Mouse (Mus musculus) CH12.LX (cell line): ENCODE results near the gene AC140267.1. TPM values are rescaled to one million over a fixed set of nuclear protein-coding genes. Genes with fewer than 3 reads are reported as not detected.

Experiments used
- DNase-seq: peaks from one replicate; pipeline ENCODE4 v3.0.0-alpha.2; 2013; ENCODE audit errors: extremely low read depth
- H3K27ac ChIP-seq: 2 replicates; pipeline ENCODE4 v1.5.1; 2012; ENCODE audit warnings: low read depth, mild to moderate bottlenecking, control low read depth, moderate library complexity; ENCODE audit not compliant: insufficient read depth
- H3K27me3 ChIP-seq: replicated peaks from 2 replicates; pipeline ENCODE3; 2012; ENCODE audit warnings: inconsistent platforms
- H3K36me3 ChIP-seq, 2 experiments: replicated peaks in 1 of 2; 2 replicates each; pipeline versions ENCODE3 to v1.6.1; 2012; ENCODE audit warnings: inconsistent platforms in 1 of 2, low read length in 1 of 2, mild to moderate bottlenecking in 1 of 2, mixed read lengths in 1 of 2, moderate library complexity in 1 of 2; ENCODE audit not compliant: control insufficient read depth in 1 of 2, insufficient read depth in 1 of 2
- H3K4me1 ChIP-seq, 2 experiments: 2 replicates each; pipeline ENCODE4 v1.6.1; 2012; ENCODE audit warnings: inconsistent platforms in 1 of 2, moderate library complexity in 1 of 2; ENCODE audit not compliant: insufficient read depth in 2 of 2, control insufficient read depth in 1 of 2
- H3K4me2 ChIP-seq: 2 replicates; pipeline ENCODE4 v1.6.1; 2012; ENCODE audit warnings: low read depth, mild to moderate bottlenecking, control low read depth; ENCODE audit not compliant: poor library complexity, insufficient read depth, severe bottlenecking
- H3K4me3 ChIP-seq, 3 experiments: fragments of 150-350 bp in 1 of 3; sonication (generic) in 1 of 3; replicated peaks in 1 of 3; 2 replicates each; pipeline versions ENCODE3 to v1.5.1; 2011 to 2012; ENCODE audit warnings: low read depth in 2 of 3, low read length in 2 of 3, mild to moderate bottlenecking in 2 of 3, moderate library complexity in 2 of 3, control low read depth in 1 of 3, improper control_type of control experiment in 1 of 3, inconsistent platforms in 1 of 3, mixed read lengths in 1 of 3; ENCODE audit not compliant: poor library complexity in 1 of 3
- H3K79me2 ChIP-seq: replicated peaks from 2 replicates; pipeline ENCODE4 v1.6.1; 2012; ENCODE audit warnings: mild to moderate bottlenecking, moderate library complexity; ENCODE audit not compliant: control insufficient read depth, poor library complexity, insufficient read depth, severe bottlenecking; ENCODE audit errors: extremely low read depth
- H3K9ac ChIP-seq: 2 replicates; pipeline ENCODE4 v1.6.1; 2012; ENCODE audit warnings: low read depth, mild to moderate bottlenecking, control low read depth, moderate library complexity; ENCODE audit not compliant: insufficient read depth
- H3K9me3 ChIP-seq: replicated peaks from 2 replicates; pipeline ENCODE3; 2012; ENCODE audit warnings: low read length, inconsistent platforms, mixed read lengths
- BHLHE40 ChIP-seq: IDR thresholded peaks from 2 replicates; pipeline ENCODE4 v1.6.1; 2011; ENCODE audit warnings: mild to moderate bottlenecking, low read depth, low read length, improper control_type of control experiment
- CHD1 ChIP-seq: IDR thresholded peaks from 2 replicates; pipeline ENCODE4 v1.6.1; 2012; ENCODE audit warnings: low read depth, low read length, improper control_type of control experiment, inconsistent platforms
- CHD2 ChIP-seq: IDR thresholded peaks from 2 replicates; pipeline ENCODE4 v1.6.1; 2011; ENCODE audit warnings: low read length, improper control_type of control experiment
- EP300 ChIP-seq: IDR thresholded peaks from 2 replicates; pipeline ENCODE4 v1.6.1; 2011; ENCODE audit warnings: low read length, improper control_type of control experiment
- ETS1 ChIP-seq: conservative IDR thresholded peaks from 2 replicates; pipeline ENCODE4 v1.6.1; 2012; ENCODE audit warnings: low read depth, mild to moderate bottlenecking, inconsistent platforms, low read length, improper control_type of control experiment, moderate library complexity
- HCFC1 ChIP-seq: IDR thresholded peaks from 2 replicates; pipeline ENCODE4 v1.6.1; 2012; ENCODE audit warnings: low read depth, mild to moderate bottlenecking, inconsistent platforms, low read length, improper control_type of control experiment
- JUN ChIP-seq: IDR thresholded peaks from 2 replicates; pipeline ENCODE4 v1.6.1; 2011; ENCODE audit warnings: low read depth, mild to moderate bottlenecking, low read length, improper control_type of control experiment, moderate library complexity; ENCODE audit not compliant: insufficient read depth
- JUND ChIP-seq: conservative IDR thresholded peaks from 2 replicates; pipeline ENCODE4 v1.6.1; 2011; ENCODE audit warnings: low read depth, low read length, improper control_type of control experiment
- KAT2A ChIP-seq: IDR thresholded peaks from 2 replicates; pipeline ENCODE4 v1.6.1; 2012; ENCODE audit warnings: low read length, improper control_type of control experiment, inconsistent platforms; ENCODE audit not compliant: insufficient replicate concordance
- MAFK ChIP-seq: IDR thresholded peaks from 2 replicates; pipeline ENCODE4 v1.6.1; 2011; ENCODE audit warnings: low read length, improper control_type of control experiment; ENCODE audit not compliant: insufficient replicate concordance
- MAZ ChIP-seq: IDR thresholded peaks from 2 replicates; pipeline ENCODE4 v1.6.1; 2012; ENCODE audit warnings: low read depth, mild to moderate bottlenecking, inconsistent platforms, low read length, improper control_type of control experiment, moderate library complexity
- MXI1 ChIP-seq: IDR thresholded peaks from 2 replicates; pipeline ENCODE4 v1.6.1; 2011; ENCODE audit warnings: mild to moderate bottlenecking, low read depth, low read length, improper control_type of control experiment
- MYC ChIP-seq: IDR thresholded peaks from 2 replicates; pipeline ENCODE4 v1.6.1; 2011; ENCODE audit warnings: low read depth, mild to moderate bottlenecking, improper control_type of control experiment, low read length
- NELFE ChIP-seq: IDR thresholded peaks from 2 replicates; pipeline ENCODE4 v1.6.1; 2011; ENCODE audit warnings: low read depth, low read length, improper control_type of control experiment
- PAX5 ChIP-seq: IDR thresholded peaks from 2 replicates; pipeline ENCODE4 v1.6.1; 2012; ENCODE audit warnings: low read length, inconsistent platforms, mixed read lengths
- POLR2A ChIP-seq: IDR thresholded peaks from 2 replicates; pipeline ENCODE4 v1.6.1; 2011; ENCODE audit warnings: low read depth, mild to moderate bottlenecking, improper control_type of control experiment, low read length
- RAD21 ChIP-seq: IDR thresholded peaks from 2 replicates; pipeline ENCODE4 v1.6.1; 2011; ENCODE audit warnings: low read depth, mild to moderate bottlenecking, low read length, improper control_type of control experiment, moderate library complexity
- RCOR1 ChIP-seq: conservative IDR thresholded peaks from 2 replicates; pipeline ENCODE4 v1.6.1; 2012; ENCODE audit warnings: low read depth, mild to moderate bottlenecking, inconsistent platforms, low read length, improper control_type of control experiment
- SMC3 ChIP-seq: IDR thresholded peaks from 2 replicates; pipeline ENCODE4 v1.6.1; 2011; ENCODE audit warnings: low read depth, low read length, improper control_type of control experiment
- TCF12 ChIP-seq: IDR thresholded peaks from 2 replicates; pipeline ENCODE4 v1.6.1; 2014; ENCODE audit warnings: low read depth, mild to moderate bottlenecking, inconsistent platforms, low read length, improper control_type of control experiment
- USF1 ChIP-seq: IDR thresholded peaks from 2 replicates; pipeline ENCODE4 v1.6.1; 2014; ENCODE audit warnings: low read depth, mild to moderate bottlenecking, inconsistent platforms, low read length, improper control_type of control experiment
- ZC3H11A ChIP-seq: IDR thresholded peaks from 2 replicates; pipeline ENCODE4 v1.6.1; 2012; ENCODE audit warnings: low read depth, mild to moderate bottlenecking, inconsistent platforms, low read length, improper control_type of control experiment
- ZKSCAN1 ChIP-seq: IDR thresholded peaks from 2 replicates; pipeline ENCODE4 v1.6.1; 2012; ENCODE audit warnings: low read depth, inconsistent platforms, low read length, improper control_type of control experiment, borderline replicate concordance
- ZMIZ1 ChIP-seq: IDR thresholded peaks from 2 replicates; pipeline ENCODE4 v1.6.1; 2012; ENCODE audit warnings: low read depth, mild to moderate bottlenecking, inconsistent platforms, low read length, improper control_type of control experiment
- dilution Hi-C: fragments of 300-500 bp; cut with MboI; formaldehyde crosslinking; loops from 2 replicates; pipeline ENCODE4 v1.14.3; 2020; ENCODE audit warnings: low sequenced_read_pairs; ENCODE audit not compliant: extremely low pct_unique_long_range_greater_than_20kb, extremely low pct_ligation_motif_present
- in situ Hi-C: fragments of 300-500 bp; cut with MboI; formaldehyde crosslinking; loops from 3 replicates; pipeline ENCODE4 v1.14.3; 2019; ENCODE audit warnings: low sequenced_read_pairs, low pct_ligation_motif_present, low pct_unique_long_range_greater_than_20kb, mixed read lengths
- polyA plus RNA-seq: library from polyadenylated mRNA; unstranded; fragments of >175 nt; gene quantifications from 2 replicates; pipeline ENCODE4 v1.2.1, GENCODE M21; 2012; ENCODE audit warnings: low read depth; ENCODE audit not compliant: insufficient read length
- total RNA-seq, 2 experiments: library from RNA; depleted of rRNA; stranded (reverse); fragments of 300-350 nt in 1 of 2; fragments of >200 nt in 1 of 2; gene quantifications; 2 replicates each; pipeline ENCODE4 v1.2.3; 2012 to 2014

The AC140267.1 gene
- total and polyA plus RNA-seq, 3 experiments = not detected

GRCm38 (mm10) chr15:80278121-80278759 is 42.6 kb downstream of the AC140267.1 start:
- no peaks in the 10 kb centered on the region for H3K9me3 ChIP-seq
- in situ Hi-C loops (no loop called here), dilution Hi-C loops (no loop called here)

DNA sequence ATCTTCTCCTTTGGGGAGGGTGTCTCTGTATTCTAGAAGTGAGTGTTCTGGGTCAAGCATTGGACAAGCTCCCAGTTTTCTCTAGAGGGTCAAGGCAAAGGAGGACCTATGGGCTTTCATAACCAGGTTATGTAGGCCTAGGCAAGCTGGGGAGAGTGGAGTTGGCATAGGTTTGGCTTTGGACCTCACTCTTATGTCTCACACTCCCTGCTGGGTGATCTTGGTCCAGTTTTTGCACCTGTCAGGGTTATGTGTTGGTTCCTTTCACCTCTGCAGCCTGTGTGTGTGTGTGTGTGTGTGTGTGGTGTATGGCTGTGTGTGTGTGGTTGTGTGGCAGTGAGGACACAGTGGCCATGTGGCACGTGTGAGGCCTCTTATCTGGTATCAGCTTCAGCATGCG is 43.4 kb downstream of the AC140267.1 start:
- in situ Hi-C loops = no loop called here
- no peak for DNase-seq
- H3K27me3 ChIP-seq = peaks cover 90% of the 10 kb centered on the region
- H3K4me3 ChIP-seq = no peak overlapping the region
- no peak overlapping the region for H3K9ac ChIP-seq
- no peaks in the 10 kb centered on the region for H3K36me3 ChIP-seq
- H3K9me3 ChIP-seq = no peaks in the 10 kb centered on the region
- H3K4me2 ChIP-seq = no peak overlapping the region
- no peak for TF ChIP-seq TCF12
- no peak for TF ChIP-seq MAFK
- no peak for TF ChIP-seq USF1
- TF ChIP-seq SMC3 = no peak
- no peak for TF ChIP-seq CHD1
- no peak for TF ChIP-seq ZMIZ1
- TF ChIP-seq RCOR1 = no peak
- no peak for TF ChIP-seq BHLHE40
- H3K27ac ChIP-seq = no peak overlapping the region
- dilution Hi-C loops = no loop called here
- H3K79me2 ChIP-seq = no peaks in the 10 kb centered on the region
- no peaks in the 10 kb centered on the region for H3K4me1 ChIP-seq

More at GRCm38 (mm10) chr15:80278121-80278759, 42.6 kb downstream of the AC140267.1 start:
- Histone ChIP-seq H3K4me1 (no peaks in the 10 kb centered on the region), H3K4me2 (no peak overlapping the region), H3K27ac (no peak overlapping the region), H3K36me3 (no peaks in the 10 kb centered on the region), H3K4me3 (no peak overlapping the region), H3K9ac (no peak overlapping the region), H3K79me2 (no peaks in the 10 kb centered on the region), H3K27me3 (peaks cover 90% of the 10 kb centered on the region)
- DNase-seq = no peak
- TF ChIP-seq CHD1 (no peak), ETS1 (no peak), MAZ (no peak), KAT2A (no peak), JUN (no peak), CHD2 (no peak), RAD21 (no peak), USF1 (no peak), HCFC1 (no peak), NELFE (no peak), SMC3 (no peak), EP300 (no peak), MYC (no peak), ZKSCAN1 (no peak), PAX5 (no peak), TCF12 (no peak), MXI1 (no peak), POLR2A (no peak), ZC3H11A (no peak), JUND (no peak)
